Mouse (Mus musculus): ENCODE results near the gene Lingo3. TPM values are rescaled to one million over a fixed set of nuclear protein-coding genes. Genes with fewer than 3 reads are reported as not detected.

The Lingo3 gene
- polyA plus RNA-seq, 1 experiment, result not detected

- H3K4me1 ChIP-seq (ENCODE audit: control insufficient read depth, insufficient read depth, low read length), result peaks cover 39% of the 10 kb centered on the region
- TF ChIP-seq POLR2A (IDR thresholded peaks at IDR 0.05; ENCODE audit: insufficient read depth, low read depth, low read length), result peak; percentile 94
- TF ChIP-seq CTCF (IDR thresholded peaks at IDR 0.05; ENCODE audit: insufficient read depth, low read depth, low read length), result no peak
- H3K4me3 ChIP-seq (ENCODE audit: insufficient read depth, low read depth, low read length), result peak within 1 kb of the TSS; percentile 62
- WGBS, result under 1% methylated on average over 81 of the region's 81 CpGs
- peak within 1 kb of the TSS; percentile 13 for H3K27ac ChIP-seq (ENCODE audit: insufficient read depth, low read depth, low read length)
Measured at GRCm38 (mm10) chr10:80854913-80855748, 11.3 kb upstream of the Lingo3 start, which contains the start of the genes Lsm7 and Sppl2b. Gene Lsm7 (minus strand): TSS chr10:80855209. Gene Sppl2b (plus strand): TSS chr10:80855275.

DNA sequence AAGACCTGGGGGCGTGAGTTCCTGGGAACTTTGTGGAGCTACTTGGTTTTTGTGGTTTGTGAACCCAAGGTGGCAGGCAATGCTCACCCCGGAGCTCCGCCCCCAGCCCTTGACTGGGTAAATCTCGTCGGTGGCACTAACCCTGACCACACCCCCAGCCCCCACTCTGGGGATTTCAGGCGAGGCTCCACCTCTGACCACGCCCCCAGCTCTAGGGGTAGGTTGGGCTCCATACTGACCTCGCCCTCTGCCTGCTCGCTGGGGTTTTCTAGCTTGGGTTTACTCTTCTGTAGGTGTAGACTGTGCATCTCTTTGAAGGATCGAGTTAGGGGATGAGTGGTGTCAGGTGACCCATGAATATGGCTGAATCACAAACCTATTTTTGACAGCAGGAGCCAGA, 4.7 kb upstream of the Lingo3 start:
- 26% methylated on average over 10 of the region's 10 CpGs for WGBS
- no peak overlapping the region for H3K4me3 ChIP-seq (ENCODE audit: insufficient read depth, low read depth, low read length)
- H3K4me1 ChIP-seq (ENCODE audit: control insufficient read depth, insufficient read depth, low read length), result peaks cover 34% of the 10 kb centered on the region
- no peak overlapping the region for H3K27ac ChIP-seq (ENCODE audit: insufficient read depth, low read depth, low read length)
- no peak for TF ChIP-seq CTCF (IDR thresholded peaks at IDR 0.05; ENCODE audit: insufficient read depth, low read depth, low read length)
- TF ChIP-seq POLR2A (IDR thresholded peaks at IDR 0.05; ENCODE audit: insufficient read depth, low read depth, low read length), result no peak

DNA sequence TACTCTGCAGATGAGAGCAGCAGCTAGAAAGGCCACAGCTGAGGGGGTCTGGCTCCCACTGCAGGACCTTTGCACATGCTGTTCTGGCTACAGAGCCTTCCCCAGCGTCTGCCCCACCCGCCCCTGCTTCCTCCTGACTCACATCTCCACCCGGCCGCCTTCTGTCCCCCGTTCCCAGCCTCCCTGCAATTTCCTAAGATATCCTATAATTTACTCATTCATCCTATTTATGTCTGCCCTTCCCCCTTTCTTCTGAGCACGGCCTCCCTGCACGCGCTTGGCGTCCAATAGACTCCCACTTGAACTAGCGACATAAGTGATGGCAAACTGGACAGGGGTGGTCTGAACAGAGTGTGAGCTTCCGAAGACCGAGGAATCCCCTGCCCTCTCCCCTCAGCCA, 1.9 kb upstream of the Lingo3 start:
- no peak overlapping the region for H3K27ac ChIP-seq (ENCODE audit: insufficient read depth, low read depth, low read length)
- H3K4me1 ChIP-seq (ENCODE audit: control insufficient read depth, insufficient read depth, low read length), result peaks cover 34% of the 10 kb centered on the region
- TF ChIP-seq CTCF (IDR thresholded peaks at IDR 0.05; ENCODE audit: insufficient read depth, low read depth, low read length), result no peak
- no peak for TF ChIP-seq POLR2A (IDR thresholded peaks at IDR 0.05; ENCODE audit: insufficient read depth, low read depth, low read length)
- H3K4me3 ChIP-seq (ENCODE audit: insufficient read depth, low read depth, low read length), result no peak overlapping the region
- WGBS, result 24% methylated on average over 12 of the region's 12 CpGs

DNA sequence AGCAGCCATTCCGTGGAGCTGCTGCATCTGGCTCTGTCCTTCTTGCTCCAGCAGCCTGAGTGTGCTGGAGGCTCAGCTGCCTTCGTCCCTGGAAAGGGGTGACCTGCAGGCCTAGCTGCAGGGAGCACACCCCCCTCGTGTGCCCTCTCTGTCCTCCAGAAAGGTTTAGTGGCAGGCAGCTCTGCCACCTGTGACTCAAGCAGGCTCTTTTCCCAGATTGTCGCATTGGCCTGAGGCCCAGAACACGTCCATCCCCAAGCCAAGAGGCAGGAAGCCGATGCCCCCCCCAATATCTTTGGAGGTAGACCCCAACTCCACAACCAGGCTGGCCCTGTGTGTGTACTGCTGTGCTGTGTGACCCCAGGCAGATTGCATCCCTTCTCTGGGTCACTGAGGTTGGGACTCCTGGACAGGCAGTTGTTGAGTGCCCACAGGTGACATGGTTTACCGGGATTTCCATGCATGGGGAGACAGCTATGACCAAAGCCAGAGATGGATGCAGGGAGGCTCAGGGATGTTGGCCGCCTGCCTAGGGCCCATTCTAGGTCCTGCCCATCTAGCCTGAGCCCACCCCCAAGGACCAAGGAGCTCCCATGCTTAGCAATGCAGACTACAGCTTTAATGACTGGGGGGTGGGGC, 1.3 kb upstream of the Lingo3 start:
- Histone ChIP-seq H3K4me1 (ENCODE audit: control insufficient read depth, insufficient read depth, low read length) (peaks cover 34% of the 10 kb centered on the region), H3K27ac (ENCODE audit: insufficient read depth, low read depth, low read length) (no peak overlapping the region), H3K4me3 (ENCODE audit: insufficient read depth, low read depth, low read length) (no peak overlapping the region)
- 56% methylated on average over 8 of the region's 8 CpGs for WGBS
- TF ChIP-seq CTCF (IDR thresholded peaks at IDR 0.05; ENCODE audit: insufficient read depth, low read depth, low read length) (no peak), POLR2A (IDR thresholded peaks at IDR 0.05; ENCODE audit: insufficient read depth, low read depth, low read length) (no peak)

- Histone ChIP-seq H3K4me1 (ENCODE audit: control insufficient read depth, insufficient read depth, low read length) (peaks cover 36% of the 10 kb centered on the region), H3K4me3 (ENCODE audit: insufficient read depth, low read depth, low read length) (peak overlapping the region; percentile 49), H3K27ac (ENCODE audit: insufficient read depth, low read depth, low read length) (no peak overlapping the region)
- TF ChIP-seq POLR2A (IDR thresholded peaks at IDR 0.05; ENCODE audit: insufficient read depth, low read depth, low read length) (no peak), CTCF (IDR thresholded peaks at IDR 0.05; ENCODE audit: insufficient read depth, low read depth, low read length) (no peak)
- WGBS, result 7% methylated on average over 32 of the region's 32 CpGs
Measured at GRCm38 (mm10) chr10:80843087-80843930, 530 bp downstream of the Lingo3 start.

GRCm38 (mm10) chr10:80842334-80842733, 1.5 kb downstream of the Lingo3 start:
- Histone ChIP-seq H3K4me3 (ENCODE audit: insufficient read depth, low read depth, low read length) (no peak overlapping the region), H3K4me1 (ENCODE audit: control insufficient read depth, insufficient read depth, low read length) (peaks cover 41% of the 10 kb centered on the region), H3K27ac (ENCODE audit: insufficient read depth, low read depth, low read length) (no peak overlapping the region)
- WGBS, result 77% methylated on average over 15 of the region's 15 CpGs
- no peak for TF ChIP-seq POLR2A (IDR thresholded peaks at IDR 0.05; ENCODE audit: insufficient read depth, low read depth, low read length)
- TF ChIP-seq CTCF (IDR thresholded peaks at IDR 0.05; ENCODE audit: insufficient read depth, low read depth, low read length), result no peak

GRCm38 (mm10) chr10:80841685-80842084, 2.2 kb downstream of the Lingo3 start:
- Histone ChIP-seq H3K4me3 (ENCODE audit: insufficient read depth, low read depth, low read length) (no peak overlapping the region), H3K27ac (ENCODE audit: insufficient read depth, low read depth, low read length) (no peak overlapping the region), H3K4me1 (ENCODE audit: control insufficient read depth, insufficient read depth, low read length) (peaks cover 46% of the 10 kb centered on the region)
- TF ChIP-seq POLR2A (IDR thresholded peaks at IDR 0.05; ENCODE audit: insufficient read depth, low read depth, low read length) (no peak), CTCF (IDR thresholded peaks at IDR 0.05; ENCODE audit: insufficient read depth, low read depth, low read length) (no peak)
- WGBS, result 86% methylated on average over 2 of the region's 2 CpGs

- no peak for TF ChIP-seq POLR2A (IDR thresholded peaks at IDR 0.05; ENCODE audit: insufficient read depth, low read depth, low read length)
- no peak for TF ChIP-seq CTCF (IDR thresholded peaks at IDR 0.05; ENCODE audit: insufficient read depth, low read depth, low read length)
- WGBS, result 66% methylated on average over 6 of the region's 6 CpGs
- peaks cover 31% of the 10 kb centered on the region for H3K4me1 ChIP-seq (ENCODE audit: control insufficient read depth, insufficient read depth, low read length)
Measured at GRCm38 (mm10) chr10:80839848-80840247, 4.0 kb downstream of the Lingo3 start.

More at GRCm38 (mm10) chr10:80839848-80840247, 4.0 kb downstream of the Lingo3 start:
- no peak overlapping the region for H3K4me3 ChIP-seq (ENCODE audit: insufficient read depth, low read depth, low read length)
- no peak overlapping the region for H3K27ac ChIP-seq (ENCODE audit: insufficient read depth, low read depth, low read length)

Data from olfactory bulb, adult 2 months (tissue).